Mouse (Mus musculus) embryo, embryonic 11.5 days (tissue): ENCODE results near the gene 2210016F16Rik.
"Not testable (repeated sequence)": the region's sequence is repeated elsewhere in the genome, so short reads cannot be mapped to it uniquely, and the experiment has no call there.

Source experiments
- DNase-seq: peaks from one replicate; pipeline ENCODE4 v3.0.0-alpha.2; 2012; ENCODE audit warnings: low read depth, low spot score

The 2210016F16Rik gene

DNA sequence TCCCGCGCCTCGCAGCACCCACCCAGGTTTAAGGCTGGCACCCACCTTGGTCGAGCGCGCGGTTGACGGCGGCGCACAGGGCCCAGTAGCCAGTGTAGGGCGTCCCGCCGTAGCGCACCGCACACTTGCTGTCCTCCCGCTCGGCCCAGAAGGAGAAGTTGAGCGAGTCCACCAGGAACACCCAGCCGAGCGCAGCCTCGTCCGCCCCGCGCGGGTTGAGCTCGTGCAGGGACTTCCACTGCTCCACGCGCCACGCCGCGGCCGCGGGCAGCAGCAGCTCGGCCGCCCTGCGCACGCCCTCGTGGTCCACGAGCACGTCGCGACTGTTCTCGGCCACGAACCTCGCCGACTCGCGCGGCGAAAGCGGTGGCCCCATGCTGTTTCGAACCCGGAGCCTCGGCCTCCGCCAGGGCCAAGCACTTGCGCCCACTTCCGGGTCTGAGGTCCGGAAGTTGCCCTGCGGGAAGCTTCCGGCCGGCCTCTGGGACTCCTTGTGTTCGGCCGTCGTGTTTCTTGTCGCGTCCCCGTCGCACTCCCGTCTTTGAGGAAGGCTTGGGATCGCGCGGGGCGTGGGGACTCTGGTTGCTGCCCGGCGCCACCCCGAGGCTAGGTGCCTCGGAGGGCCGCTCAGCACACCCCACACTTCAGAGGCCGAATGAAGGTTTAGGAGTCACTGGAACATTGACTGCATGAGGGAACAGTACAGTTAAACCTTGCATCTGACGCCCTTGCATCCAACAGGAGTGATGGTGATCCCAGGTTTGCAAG is at the start of gene 2210016F16Rik:
Gene 2210016F16Rik, minus strand, starts transcription at position 447 of the 768 bp plus-strand sequence.
- peak; percentile 42 for DNase-seq

DNA sequence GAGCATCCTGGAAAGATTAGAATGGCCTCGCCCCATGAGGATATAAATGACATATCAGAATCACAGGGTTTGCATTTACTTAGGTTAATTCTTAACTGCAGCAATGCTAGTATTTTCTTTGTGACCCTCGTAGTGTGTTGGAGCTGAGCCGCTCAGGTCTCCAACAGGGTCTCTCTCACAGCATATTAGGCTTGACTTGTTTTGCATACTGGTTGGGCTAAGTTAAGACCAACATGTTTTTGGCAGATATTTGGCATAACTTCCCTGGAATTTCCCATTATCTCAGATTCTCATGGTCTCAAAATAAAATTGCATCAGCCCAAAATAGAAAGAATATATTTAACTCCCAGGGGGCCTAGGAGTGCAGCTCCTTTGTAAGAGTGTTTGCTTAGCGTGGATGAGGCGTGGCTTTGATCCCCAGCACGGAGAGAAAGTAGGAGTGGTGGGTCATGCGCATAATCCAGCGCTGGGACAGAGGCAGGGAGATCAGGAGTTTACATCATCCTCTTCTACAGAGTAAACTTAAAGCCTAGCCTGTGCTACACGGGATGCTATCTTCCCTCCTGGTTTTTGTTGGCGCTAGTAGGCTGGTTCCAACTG is 38.1 kb upstream of the 2210016F16Rik start:
- no peak for DNase-seq

DNA sequence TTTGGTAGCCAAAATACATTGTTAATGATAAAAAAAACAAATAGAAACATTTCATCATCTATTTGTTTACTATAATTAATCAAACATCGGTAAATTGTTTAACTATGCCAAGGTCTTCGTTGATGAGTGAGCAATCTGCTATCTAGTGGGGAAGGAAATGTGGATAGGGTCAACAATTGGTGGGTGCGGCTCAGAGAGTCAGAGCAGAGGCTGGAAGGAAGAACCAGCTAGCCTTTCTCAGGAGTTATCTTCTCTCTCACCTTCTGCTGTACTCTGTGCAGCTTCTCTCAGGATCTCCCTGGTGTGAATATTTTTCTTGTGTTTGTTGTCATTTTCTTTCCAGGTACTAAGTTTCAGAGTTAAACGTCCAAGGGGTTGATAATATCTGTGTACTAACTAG is 37.2 kb upstream of the 2210016F16Rik start:
- no peak for DNase-seq

DNA sequence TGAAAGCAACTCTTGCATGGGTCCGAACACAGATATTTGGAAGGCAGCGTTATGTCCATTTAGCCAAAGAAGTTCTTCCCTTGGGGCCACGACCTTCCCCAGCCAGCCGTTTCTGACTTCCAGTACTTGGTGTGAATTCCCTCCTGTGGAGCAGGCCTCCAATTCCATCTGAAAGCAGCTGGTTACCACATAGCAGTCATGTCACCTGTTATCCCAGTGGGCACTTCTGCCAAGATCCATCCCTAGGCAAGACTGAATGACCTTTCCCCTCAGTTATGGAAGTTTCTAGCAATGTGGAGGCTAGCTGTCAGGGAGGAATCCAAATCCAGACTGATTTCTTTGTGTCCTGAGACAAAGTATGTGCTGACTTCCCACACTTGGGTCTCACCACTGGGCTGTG is 36.0 kb upstream of the 2210016F16Rik start:
- DNase-seq = no peak

DNA sequence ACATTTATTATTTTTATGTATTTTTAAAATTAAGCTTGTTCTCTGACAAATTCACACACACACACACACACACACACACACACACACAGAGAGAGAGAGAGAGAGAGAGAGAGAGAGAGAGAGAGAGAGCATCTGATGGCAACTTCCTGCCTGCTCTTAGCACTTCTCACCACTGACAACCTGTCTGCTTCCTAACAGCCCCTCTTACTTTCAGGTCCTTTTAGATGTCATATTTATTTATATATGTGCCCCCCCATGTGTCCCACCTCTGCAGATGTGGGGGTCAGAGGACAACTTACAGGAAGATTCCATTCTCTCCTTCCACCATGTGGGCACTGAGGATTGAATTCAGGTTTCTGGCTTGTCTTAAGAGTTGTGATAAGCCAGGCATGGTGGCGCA is 34.2 kb upstream of the 2210016F16Rik start:
- no peak for DNase-seq

DNA sequence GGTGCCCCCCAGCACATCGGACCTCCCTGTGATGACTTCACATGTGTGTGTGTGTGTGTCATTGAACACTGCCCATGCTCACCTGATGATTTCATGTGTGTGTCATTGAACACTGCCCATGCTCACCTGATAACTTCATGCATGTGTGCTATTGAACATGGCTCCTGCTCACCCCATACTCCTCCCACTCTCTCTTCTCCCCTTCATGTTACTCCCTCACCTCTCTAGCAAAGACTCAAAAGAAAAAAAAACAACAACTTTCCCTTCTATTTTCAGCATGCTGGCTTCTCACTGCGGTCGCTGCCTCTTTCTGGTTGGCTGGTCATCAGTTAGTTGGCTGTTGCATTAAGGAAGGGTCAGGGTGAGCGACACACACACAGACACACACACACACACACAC is 33.6 kb upstream of the 2210016F16Rik start:
- no peak for DNase-seq

DNA sequence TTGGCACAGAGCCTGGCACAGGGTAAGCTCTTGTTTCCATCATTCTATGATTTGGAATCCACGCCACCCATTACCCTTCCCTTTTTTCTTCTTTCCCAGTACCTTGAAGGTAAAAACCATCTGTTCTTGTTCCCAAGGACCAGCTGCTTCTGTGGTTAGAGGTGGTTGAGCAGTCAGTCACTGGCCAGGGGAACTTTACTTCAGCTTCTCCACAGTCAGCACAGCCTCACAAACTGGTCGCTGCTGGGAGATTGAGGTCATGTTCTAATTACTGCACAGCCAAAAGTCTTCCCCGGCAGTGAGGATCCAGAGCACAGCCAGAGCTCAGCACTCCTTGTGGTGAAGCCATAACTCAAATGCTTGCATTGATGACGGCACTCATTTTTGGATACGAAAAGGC is 30.8 kb upstream of the 2210016F16Rik start:
- no peak for DNase-seq

DNA sequence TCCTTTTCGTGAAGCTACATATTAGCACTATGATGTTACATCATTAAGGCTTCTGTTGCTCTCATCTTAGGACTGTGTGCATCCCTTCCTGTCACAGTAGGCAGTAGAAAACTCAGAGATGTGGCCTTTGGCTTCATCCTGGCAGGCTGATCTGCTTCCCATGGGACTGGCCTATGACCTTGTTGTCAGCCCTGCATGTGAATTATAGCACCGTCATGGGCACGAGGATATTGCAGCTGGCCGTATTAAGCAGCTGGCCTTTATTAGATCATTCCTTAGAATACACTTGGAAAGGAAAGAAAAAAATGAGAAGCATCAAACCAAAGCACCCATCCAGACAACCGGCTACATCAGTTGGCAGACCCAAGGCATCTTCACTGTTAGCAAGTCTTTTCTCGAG is 30.3 kb upstream of the 2210016F16Rik start:
- no peak for DNase-seq

DNA sequence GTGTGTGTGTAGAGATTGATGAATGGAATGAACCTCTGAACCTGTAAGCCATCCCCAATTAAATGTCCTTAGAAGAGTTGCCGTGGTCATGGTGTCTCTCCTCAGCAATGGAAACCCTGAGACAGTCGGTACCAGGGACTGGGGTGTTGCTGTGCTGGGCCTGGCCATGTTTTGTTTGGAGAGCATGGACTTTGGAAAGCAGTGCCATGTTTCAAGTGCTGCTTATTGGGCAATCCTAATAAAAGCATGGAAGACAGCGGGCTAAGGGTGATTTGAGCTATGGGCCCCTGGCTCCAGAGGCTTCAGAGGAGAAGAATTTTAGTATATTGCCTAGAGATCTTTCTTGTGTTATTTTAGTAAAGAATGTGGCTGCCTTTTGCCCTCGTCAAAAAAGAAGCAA is 26.0 kb upstream of the 2210016F16Rik start:
- DNase-seq = no peak

DNA sequence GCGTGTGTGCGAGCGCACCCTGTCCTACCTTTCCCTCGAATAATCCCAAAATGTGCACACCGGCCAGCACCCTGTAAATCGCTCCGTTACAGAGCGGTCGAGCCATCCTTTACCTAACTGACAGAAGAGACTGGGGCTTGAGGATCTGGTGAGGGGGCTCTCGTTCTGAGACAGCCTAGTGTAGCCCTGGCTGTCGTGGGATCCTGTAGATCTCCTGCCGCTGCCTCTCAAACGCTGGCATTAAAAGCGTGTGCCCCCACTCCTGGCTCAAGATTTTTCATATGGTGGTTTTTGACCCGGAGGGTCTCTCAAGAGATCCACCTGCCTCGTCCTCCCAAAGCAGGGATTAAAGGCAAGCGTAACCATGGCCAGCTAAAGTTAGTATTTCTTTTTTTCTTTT is 18.2 kb upstream of the 2210016F16Rik start, which contains the start of gene Hnrnpk:
Gene Hnrnpk, minus strand, starts transcription at position 101 of the 400 bp plus-strand sequence.
- not testable (repeated sequence) for DNase-seq

DNA sequence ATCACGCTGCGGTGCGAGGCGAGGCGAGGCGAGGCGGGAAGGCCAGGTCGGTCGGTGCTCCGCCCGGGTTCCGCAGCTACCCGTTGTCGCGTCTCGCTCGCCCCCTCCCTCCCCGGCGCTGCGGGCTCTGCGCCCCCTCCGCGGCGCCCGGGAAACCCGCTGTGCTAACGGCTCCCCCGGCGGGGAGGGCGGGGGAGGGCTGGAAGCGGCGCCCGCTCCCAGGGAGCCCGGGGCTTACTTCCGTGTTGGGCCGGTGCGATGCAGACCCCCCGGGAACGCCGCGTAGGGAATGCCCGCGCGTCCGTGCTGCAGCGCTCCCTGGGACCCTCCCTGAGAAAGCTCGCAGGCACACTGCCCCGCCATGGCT is 17.7 kb upstream of the 2210016F16Rik start:
- no peak for DNase-seq

DNA sequence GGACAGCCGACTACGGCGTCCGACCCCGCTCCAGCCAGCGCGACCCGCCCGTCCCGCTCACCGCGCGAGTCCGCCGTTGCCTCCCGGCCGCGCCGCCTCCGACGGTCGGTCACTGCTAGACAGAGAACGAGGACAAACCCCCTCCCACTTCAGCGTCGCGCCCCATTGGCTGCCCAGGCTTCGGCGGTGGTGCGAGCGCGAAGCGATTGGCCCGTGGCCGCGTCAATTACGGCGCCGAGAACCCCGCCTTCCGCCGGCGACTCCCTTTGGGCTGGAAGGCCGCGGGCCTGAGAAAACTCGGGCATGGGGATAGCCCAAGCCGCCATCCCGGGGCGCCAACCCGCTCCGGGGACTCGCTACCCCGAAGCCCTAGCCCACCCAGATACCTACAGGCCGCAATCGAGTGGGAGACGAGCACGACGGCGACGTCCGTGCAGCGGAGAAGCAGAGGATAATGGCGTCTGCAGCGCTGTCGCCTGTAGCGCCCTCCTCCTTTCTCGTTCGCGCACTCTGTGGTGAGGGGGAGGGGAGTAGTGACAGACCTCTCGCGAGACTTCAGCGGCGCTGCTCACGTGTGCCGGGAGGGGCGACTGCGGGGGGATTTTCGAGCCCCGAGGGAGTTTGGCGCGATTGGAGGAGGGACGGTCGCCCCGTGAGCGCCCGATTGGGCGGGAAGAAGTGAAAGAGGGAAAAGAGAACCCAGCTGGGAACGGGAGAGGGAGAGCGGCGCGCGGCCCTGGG is 17.1 kb upstream of the 2210016F16Rik start, which contains the start of gene Rmi1:
Gene Rmi1, plus strand, starts transcription at position 246 of the 741 bp plus-strand sequence.
- DNase-seq = peak; percentile 98

DNA sequence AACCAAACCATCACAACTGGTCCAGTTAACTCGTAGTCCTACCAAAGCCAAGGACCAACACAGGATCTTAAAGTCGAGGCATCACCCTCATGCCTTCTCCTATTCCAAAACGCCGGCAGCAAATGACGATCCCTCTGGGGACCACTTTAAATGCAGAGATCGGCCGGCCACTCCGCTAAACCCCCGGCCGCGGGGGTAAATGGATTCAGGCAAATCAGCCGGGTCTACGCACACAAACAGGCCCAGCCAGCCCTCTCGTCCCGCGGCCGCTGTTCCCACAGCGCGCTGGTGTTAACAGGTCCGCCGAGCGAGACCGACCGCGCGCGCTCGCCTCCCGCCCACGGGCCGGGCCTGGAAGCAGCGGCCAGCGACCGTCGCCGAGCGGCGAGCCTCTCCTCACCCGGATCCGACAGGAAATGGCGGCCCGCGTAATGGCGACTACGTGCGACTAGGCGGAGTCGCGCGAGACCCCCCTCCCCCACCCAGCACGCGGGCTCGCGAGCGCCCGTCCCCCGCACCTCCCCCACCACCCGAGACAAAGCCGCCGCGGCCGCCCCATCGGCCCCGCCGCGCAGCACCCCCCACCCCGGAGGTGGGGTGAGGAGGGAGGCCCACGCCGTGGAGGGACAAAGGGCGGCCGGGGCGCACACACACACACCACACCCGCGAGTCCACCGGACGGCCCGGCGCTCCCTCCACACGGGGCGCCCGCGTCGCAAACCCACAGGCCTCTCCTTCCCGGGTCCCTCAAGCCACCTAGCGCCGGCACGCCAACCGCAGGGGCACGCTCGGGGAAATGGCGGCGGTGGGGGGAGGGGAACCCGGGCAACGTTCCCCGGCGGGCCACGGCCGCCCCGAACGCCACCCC is 16.3 kb upstream of the 2210016F16Rik start:
- DNase-seq = peak; percentile 70

DNA sequence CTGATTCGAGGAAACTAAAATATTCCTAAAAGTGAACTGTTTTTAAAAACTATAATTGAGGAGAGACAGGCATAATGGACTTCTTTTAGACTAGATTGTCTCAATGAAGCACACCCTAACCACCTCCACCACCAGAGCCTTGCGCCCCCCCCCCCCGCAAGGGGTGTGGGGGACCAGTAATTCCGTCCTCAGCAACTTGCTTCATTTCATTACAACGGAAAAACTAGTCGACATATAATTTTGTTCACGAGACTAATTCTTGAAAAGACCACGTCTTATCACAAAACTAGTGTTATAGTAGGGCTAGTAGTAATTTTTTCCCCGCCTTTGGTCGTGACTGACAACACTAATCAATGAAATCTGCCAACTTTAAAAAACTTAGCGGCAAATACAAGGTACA is 15.6 kb upstream of the 2210016F16Rik start:
- DNase-seq = no peak

DNA sequence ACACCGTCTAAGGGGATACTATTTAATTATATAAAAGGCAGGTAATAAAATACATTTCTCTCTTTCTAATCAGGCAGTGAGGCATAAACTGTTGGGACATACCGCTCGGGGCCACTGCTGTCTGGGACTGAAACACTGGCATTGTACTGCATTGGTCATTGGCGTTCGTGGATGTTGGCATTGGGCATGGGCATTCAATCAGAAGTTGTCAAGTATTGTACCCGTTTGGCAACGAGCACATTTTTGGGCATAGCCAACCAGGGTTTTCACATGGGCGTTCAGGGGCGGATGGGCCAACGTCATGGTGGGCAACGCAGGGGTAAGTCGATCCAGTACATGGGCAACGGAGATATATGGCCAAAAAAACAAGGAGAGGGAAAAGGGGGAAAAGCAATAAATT is 12.6 kb upstream of the 2210016F16Rik start:
- DNase-seq = no peak

DNA sequence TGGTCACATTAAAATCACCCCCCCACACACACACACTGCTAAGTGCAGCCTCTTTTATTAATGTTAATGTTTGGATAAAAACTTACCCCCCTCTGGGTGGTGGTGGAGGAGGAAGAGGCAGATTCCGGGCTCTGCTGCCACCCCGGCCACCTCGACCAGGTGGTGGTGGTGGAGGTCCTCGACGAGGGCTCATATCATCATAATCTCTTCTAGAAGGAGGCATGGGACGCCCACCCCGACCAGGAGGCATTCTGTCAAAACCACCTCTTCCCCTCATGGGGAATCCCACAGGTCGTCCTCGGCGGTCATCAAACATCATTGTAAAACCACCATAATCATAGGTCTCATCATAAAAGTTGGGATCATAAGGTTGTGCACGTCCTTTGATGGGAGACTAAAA is 9.4 kb upstream of the 2210016F16Rik start:
- not testable (repeated sequence) for DNase-seq

DNA sequence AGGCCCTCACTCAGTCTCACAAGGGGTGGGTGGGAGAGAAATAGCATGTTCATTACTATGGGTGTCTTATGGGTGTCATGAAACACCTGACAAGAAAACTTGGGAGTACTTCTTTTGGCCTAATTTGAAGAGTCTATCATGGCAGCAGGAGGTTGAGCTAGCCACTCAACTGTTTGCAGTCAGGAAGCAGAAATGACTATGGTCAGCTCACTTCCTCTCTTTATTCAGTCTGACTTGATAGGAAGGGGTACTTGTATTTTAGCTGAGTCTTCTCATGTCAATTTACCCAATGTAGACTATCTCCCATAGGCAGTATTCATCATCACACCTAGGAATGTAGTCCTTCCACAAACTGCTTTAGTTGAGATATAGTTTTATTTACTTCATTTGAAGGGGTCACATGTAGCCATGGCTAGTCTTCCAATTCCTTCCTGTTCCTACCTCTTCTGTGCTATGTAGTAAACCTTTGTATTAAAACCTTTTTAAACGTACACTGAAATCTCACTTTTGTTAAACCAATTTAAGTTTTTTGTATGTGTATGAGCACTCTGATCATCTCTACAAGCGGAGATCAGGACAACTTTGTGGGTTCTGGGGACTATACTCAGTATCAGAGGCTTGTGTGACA is 4.4 kb upstream of the 2210016F16Rik start:
- DNase-seq = no peak

DNA sequence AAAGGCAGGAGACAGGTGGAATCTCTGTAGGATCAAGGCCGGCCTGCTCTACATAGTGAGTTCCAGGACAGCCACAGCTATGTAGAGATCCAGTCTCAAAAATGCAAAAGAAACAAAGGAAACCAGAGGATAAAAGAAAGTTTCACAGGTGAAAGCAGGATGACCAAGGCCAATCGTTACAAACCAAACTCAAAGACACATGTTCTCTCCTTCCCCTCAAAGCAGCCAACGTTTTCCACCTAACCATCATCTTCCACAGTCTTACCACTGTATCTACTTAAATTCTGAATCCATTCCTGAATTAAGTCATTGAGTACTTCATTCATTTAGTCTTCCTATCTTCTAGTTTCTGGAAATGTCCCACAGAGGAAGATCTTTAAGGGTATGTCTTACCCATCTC is 3.4 kb upstream of the 2210016F16Rik start:
- no peak for DNase-seq

DNA sequence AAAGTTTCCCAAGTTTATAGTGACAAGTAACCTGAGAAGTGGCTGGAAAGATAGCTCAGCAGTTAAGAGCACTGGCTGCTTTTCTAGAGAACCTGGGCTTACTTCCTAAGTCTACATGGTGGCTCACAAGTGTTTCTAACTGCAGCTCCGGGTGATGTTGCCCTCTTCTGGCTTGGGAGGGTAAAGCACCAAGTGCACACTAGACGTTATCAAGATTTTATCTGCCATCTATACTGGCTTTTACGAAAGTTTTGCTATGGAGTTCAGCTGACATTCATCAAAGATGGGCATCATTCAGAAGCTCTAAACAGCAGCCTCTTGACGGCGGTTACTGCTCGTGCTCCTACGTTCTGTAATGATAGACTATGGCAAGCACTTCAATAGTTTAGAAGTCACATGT is 2.9 kb upstream of the 2210016F16Rik start:
- DNase-seq = peak; percentile 63

DNA sequence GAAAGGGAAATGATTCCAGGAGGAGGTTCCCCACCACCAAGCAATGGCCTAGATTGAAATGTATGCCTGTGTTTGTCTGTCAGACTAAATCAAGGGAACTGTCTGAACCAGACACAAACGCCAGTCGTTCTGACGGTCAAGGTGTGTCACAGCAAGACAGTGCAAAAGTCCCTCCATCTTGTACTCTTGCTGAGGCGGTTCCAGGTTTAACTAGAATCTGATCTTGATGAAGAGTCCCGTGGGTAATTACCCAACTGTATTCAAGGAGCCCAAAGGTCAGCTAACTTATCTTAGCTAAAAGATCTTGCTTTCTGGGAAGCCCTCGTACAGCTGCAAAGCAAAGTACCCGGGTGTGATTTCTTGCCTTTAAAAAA is 509 bp upstream of the 2210016F16Rik start:
- no peak for DNase-seq

DNA sequence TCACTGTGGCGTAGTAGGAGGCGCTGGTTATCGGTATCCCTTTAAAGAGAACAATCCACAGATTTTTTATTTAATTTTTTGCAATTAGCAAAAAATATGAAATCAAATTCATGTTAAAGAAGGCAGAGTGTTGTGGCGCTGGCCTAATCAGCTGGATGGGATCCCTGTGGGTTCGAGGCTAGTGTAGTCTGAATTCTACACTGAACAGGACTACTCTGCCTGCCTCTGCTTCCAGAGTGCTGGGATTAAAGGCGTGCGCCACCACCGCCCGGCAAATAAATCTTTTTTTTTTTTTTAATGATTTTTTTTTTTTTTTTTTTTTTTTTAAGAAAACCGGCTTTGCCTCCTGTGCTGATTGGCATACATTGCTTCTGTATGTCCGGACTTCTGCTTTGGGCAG is 654 bp downstream of the 2210016F16Rik start:
- DNase-seq = no peak
